Mouse (Mus musculus) heart, postnatal 0 days (tissue): ENCODE data around the gene Cpa2. TPM values are rescaled to one million over a fixed set of nuclear protein-coding genes. Genes with fewer than 3 reads are reported as not detected.

Source experiments
- ATAC-seq: fragments of 200-750 bp; cut with Nextera tagmentation; 2 replicates; pipeline ENCODE4 v1.8.0; 2017; ENCODE audit warnings: low read depth, moderate number of reproducible peaks, moderate library complexity; ENCODE audit not compliant: insufficient read depth
- DNase-seq: peaks from one replicate; pipeline ENCODE4 v3.0.0-alpha.2; 2016; ENCODE audit warnings: low spot score
- H3K27ac ChIP-seq: fragments of 300-500 bp; sonication (generic); 2 replicates; pipeline ENCODE4 v1.5.1; 2014; ENCODE audit warnings: low read depth, mild to moderate bottlenecking
- H3K27me3 ChIP-seq: fragments of 300-500 bp; sonication (generic); 2 replicates; pipeline ENCODE4 v1.6.1; 2014; ENCODE audit warnings: low read length, mixed read lengths; ENCODE audit not compliant: control insufficient read depth, insufficient read depth
- H3K36me3 ChIP-seq: fragments of 300-500 bp; sonication (generic); replicated peaks from 2 replicates; pipeline ENCODE4 v1.6.1; 2014; ENCODE audit warnings: low read length, mixed read lengths; ENCODE audit not compliant: control insufficient read depth, insufficient read depth
- H3K4me1 ChIP-seq: fragments of 300-500 bp; sonication (generic); 2 replicates; pipeline ENCODE4 v1.6.1; 2014; ENCODE audit warnings: antibody characterized with exemption; ENCODE audit not compliant: control insufficient read depth, insufficient read depth
- H3K4me2 ChIP-seq: fragments of 300-500 bp; sonication (generic); 2 replicates; pipeline ENCODE4 v1.6.1; 2014; ENCODE audit warnings: low read depth, mild to moderate bottlenecking, low read length, moderate library complexity
- H3K4me3 ChIP-seq: fragments of 300-500 bp; sonication (generic); 2 replicates; pipeline ENCODE4 v1.5.1; 2014; ENCODE audit warnings: low read depth, low read length
- H3K9ac ChIP-seq: fragments of 300-500 bp; sonication (generic); replicated peaks from 2 replicates; pipeline ENCODE4 v1.6.1; 2014; ENCODE audit warnings: low read depth, low read length, mixed read lengths
- H3K9me3 ChIP-seq: fragments of 300-500 bp; sonication (generic); replicated peaks from 2 replicates; pipeline ENCODE4 v1.6.1; 2016; ENCODE audit warnings: low read length; ENCODE audit not compliant: control insufficient read depth
- CTCF ChIP-seq: IDR thresholded peaks from 2 replicates; pipeline ENCODE4 v1.5.1; 2016; ENCODE audit warnings: antibody characterized with exemption, control low read depth, low read depth
- EP300 ChIP-seq: IDR thresholded peaks from 2 replicates; pipeline ENCODE4 v1.6.1; 2016; ENCODE audit warnings: antibody characterized with exemption, low read depth
- WGBS: fragments of 180-500 bp; shearing (Covaris S2); extraction: QIAGEN DNeasy Blood & Tissue Kit; methylation state at CpG from one replicate; pipeline ENCODE4 v1.1.7; 2014; 5-methylcytosine and 5-hydroxymethylcytosine counted together
- polyA plus RNA-seq: library from polyadenylated mRNA; unstranded; fragments of >200 nt; fragmentation: Nextera tagmentation; extraction: Ambion mirVana; gene quantifications from 2 replicates; pipeline ENCODE4 v1.2.1, GENCODE M21; 2015
- total RNA-seq: library from RNA; depleted of rRNA; stranded (reverse); fragments of >200 nt; gene quantifications from 2 replicates; pipeline ENCODE4 v1.2.3, GENCODE M21; 2014; ENCODE audit warnings: low replicate concordance; rRNA removed

Gene Cpa2
- total RNA-seq, result not detected in 2 replicates
- polyA plus RNA-seq, result 2.7 and 2.8 TPM in 2 replicates

GRCm38 (mm10) chr6:30541009-30541799 is at the start of gene Cpa2:
TSS of gene Cpa2 (plus strand) at chr6:30541582.
- no peaks in the 10 kb centered on the region for H3K27me3 ChIP-seq
- TF ChIP-seq CTCF (no peak), EP300 (no peak)
- DNase-seq (no peak), ATAC-seq (no peak)
- H3K4me2 ChIP-seq, result no peak within 1 kb of the TSS
- 76% methylated on average over 11 of the region's 11 CpGs for WGBS
- no peaks in the 10 kb centered on the region for H3K36me3 ChIP-seq
- H3K9me3 ChIP-seq, result no peaks in the 10 kb centered on the region
- H3K4me3 ChIP-seq, result no peak within 1 kb of the TSS
- no peak within 1 kb of the TSS for H3K9ac ChIP-seq
- no peak within 1 kb of the TSS for H3K27ac ChIP-seq
- H3K4me1 ChIP-seq, result peaks cover 16% of the 10 kb centered on the region; the same call in 1 of the 2 replicates

- no peaks in the 10 kb centered on the region for H3K9me3 ChIP-seq
- peaks cover 66% of the 10 kb centered on the region for H3K36me3 ChIP-seq
- no peak for DNase-seq
- WGBS, result 70% methylated on average over 3 of the region's 3 CpGs
- TF ChIP-seq CTCF (no peak), EP300 (no peak)
- H3K4me2 ChIP-seq, result no peak overlapping the region
- no peak overlapping the region for H3K27ac ChIP-seq
- ATAC-seq, result no peak
- no peaks in the 10 kb centered on the region for H3K27me3 ChIP-seq
- H3K9ac ChIP-seq, result no peak overlapping the region
- no peaks in the 10 kb centered on the region for H3K4me1 ChIP-seq
- H3K4me3 ChIP-seq, result no peak overlapping the region
Measured at GRCm38 (mm10) chr6:30499049-30499448, 42.3 kb upstream of the Cpa2 start.

- TF ChIP-seq CTCF (no peak), EP300 (no peak)
- DNase-seq (no peak), ATAC-seq (no peak)
- peak overlapping the region; percentile 63 for H3K4me2 ChIP-seq
- peak overlapping the region; percentile 93 for H3K27ac ChIP-seq
- WGBS, result 12% methylated on average over 2 of the region's 2 CpGs
- peaks cover 6% of the 10 kb centered on the region for H3K4me1 ChIP-seq
- H3K4me3 ChIP-seq, result peak overlapping the region; percentile 57
- H3K9ac ChIP-seq, result peak overlapping the region; percentile 60
- no peaks in the 10 kb centered on the region for H3K9me3 ChIP-seq
- H3K36me3 ChIP-seq, result peaks cover 27% of the 10 kb centered on the region
- H3K27me3 ChIP-seq, result no peaks in the 10 kb centered on the region
Measured at GRCm38 (mm10) chr6:30508824-30509223, 32.6 kb upstream of the Cpa2 start.

GRCm38 (mm10) chr6:30509265-30510239 is 31.8 kb upstream of the Cpa2 start, which contains the start of the genes Tmem209 and Ssmem1:
TSS of gene Tmem209 (minus strand) at chr6:30509783.
TSS of gene Ssmem1 (plus strand) at chr6:30509849.
- H3K4me1 ChIP-seq, result peaks cover 9% of the 10 kb centered on the region
- peak within 1 kb of the TSS; percentile 60 for H3K9ac ChIP-seq
- H3K27ac ChIP-seq, result peak within 1 kb of the TSS; percentile 93
- H3K36me3 ChIP-seq, result peaks cover 21% of the 10 kb centered on the region
- H3K9me3 ChIP-seq, result no peaks in the 10 kb centered on the region
- ATAC-seq, result peak; percentile 100
- no peaks in the 10 kb centered on the region for H3K27me3 ChIP-seq
- H3K4me2 ChIP-seq, result peak within 1 kb of the TSS; percentile 63
- WGBS, result under 1% methylated on average over 37 of the region's 37 CpGs
- peak; percentile 99 for DNase-seq
- TF ChIP-seq EP300 (peak; percentile 97), CTCF (no peak)
- H3K4me3 ChIP-seq, result peak within 1 kb of the TSS; percentile 57

GRCm38 (mm10) chr6:30510291-30510690 is 31.1 kb upstream of the Cpa2 start:
- no peaks in the 10 kb centered on the region for H3K9me3 ChIP-seq
- DNase-seq (no peak), ATAC-seq (no peak)
- H3K4me3 ChIP-seq, result no peak overlapping the region
- H3K4me2 ChIP-seq, result no peak overlapping the region
- WGBS, result 70% methylated on average over 5 of the region's 5 CpGs
- no peaks in the 10 kb centered on the region for H3K27me3 ChIP-seq
- H3K36me3 ChIP-seq, result peaks cover 15% of the 10 kb centered on the region
- H3K4me1 ChIP-seq, result peaks cover 9% of the 10 kb centered on the region
- peak overlapping the region; percentile 93 for H3K27ac ChIP-seq
- TF ChIP-seq EP300 (no peak), CTCF (no peak)
- no peak overlapping the region for H3K9ac ChIP-seq
